Mouse (Mus musculus): Measurements from ENCODE around the gene Mxi1. TPM values are rescaled to one million over a fixed set of nuclear protein-coding genes. Genes with fewer than 3 reads are reported as not detected.
A peak's percentile ranks its signal among the peaks of the same experiment; 100 is the strongest.

Gene Mxi1
- total RNA-seq, 4 experiments from 2014 or later, result 48.9 to 53.6 (median 51.5) TPM

GRCm38 (mm10) chr19:53299829-53300181 lies 10.5 kb upstream of the Mxi1 start:
- no peak for DNase-seq (ENCODE audit: low spot score in 2 of 2)

GRCm38 (mm10) chr19:53303382-53303781 lies 6.9 kb upstream of the Mxi1 start:
- no peak for DNase-seq (ENCODE audit: low spot score in 2 of 2)

- DNase-seq (ENCODE audit: low spot score in 2 of 2), result no peak
Observed at GRCm38 (mm10) chr19:53305621-53306020, 4.7 kb upstream of the Mxi1 start.

- no peak for DNase-seq (ENCODE audit: low spot score in 2 of 2)
Observed at GRCm38 (mm10) chr19:53306706-53307105, 3.6 kb upstream of the Mxi1 start.

GRCm38 (mm10) chr19:53307219-53307618 lies 3.1 kb upstream of the Mxi1 start:
- no peak for DNase-seq (ENCODE audit: low spot score in 2 of 2)

GRCm38 (mm10) chr19:53309631-53310030 lies 687 bp upstream of the Mxi1 start:
- DNase-seq (ENCODE audit: low spot score in 2 of 2), result no peak

DNA sequence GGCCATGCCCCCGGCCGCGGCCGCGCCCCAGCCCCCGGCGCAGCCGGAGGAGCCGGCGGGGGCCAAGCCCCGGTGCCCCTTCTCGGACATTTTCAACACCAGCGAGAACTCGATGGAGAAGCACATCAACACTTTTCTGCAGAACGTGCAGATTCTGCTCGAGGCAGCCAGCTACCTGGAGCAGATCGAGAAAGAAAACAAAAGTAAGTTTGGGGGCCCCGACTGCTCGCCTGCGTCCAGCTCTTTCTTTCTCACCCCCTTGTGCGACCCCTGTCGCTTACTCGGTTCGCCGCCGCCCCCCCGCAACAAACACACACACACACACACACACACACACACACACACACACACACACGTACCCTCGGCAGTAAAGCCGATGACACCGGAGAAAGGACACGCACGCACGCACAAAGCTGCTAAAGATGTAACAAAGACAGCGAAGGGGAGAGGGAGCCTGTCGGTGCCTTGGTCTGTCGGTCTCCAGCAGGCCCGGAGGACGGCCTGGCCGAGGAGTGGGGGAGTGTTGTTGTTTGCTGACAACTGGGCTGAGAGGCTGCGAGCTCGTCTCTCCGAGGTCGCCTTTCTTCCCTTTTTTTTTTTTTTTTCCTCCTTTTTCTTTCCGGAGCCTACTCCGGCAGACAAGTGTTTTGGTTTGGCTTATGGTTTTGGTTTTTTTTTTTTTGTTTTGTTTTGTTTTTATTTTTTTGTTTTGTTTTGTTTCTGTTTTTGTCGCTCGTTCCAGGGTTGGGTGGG lies 629 bp downstream of the Mxi1 start:
- peak in 1 of 2 experiments; percentile 35 for DNase-seq (ENCODE audit: low spot score in 2 of 2)

DNA sequence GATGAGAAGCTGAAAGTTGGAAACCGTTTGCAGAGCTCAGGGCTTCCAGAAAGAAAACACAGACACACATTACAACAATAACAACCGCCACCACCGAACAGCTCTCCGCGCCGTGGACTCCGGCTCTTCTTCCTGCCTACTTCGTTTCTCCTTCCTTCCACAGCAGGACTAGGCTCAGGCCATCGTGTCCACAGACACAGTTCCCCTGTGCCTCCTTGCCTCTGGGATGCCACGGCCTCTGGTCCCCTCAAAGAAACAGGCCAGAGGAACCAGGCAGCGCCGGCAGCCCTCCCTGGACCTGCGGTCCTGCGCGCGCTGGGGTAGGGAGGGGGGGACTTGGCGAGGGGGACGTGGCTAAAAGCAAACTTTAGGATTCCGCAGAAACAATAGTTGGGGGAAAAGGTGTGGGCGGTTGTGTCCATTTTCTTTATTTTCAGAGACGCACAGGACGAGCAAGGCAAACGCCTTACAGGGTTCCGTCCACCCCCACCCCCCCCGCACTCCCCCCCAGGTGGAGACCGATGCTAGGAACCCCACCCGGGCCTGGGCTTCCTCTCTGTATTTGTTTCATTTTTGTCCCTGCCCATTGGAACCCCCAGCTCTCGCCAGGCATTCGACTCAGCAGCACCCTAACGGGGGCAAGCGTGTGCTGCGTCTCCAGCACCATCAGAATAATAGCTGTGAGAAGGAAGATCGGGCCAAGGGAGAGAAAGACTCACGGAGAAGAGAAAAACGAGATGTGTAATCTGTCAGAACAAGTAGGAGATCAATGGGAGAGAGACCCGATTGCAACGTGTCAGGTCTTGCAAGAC lies 1.4 kb downstream of the Mxi1 start:
- peak in 1 of 2 experiments; percentile 28 for DNase-seq (ENCODE audit: low spot score in 2 of 2)

GRCm38 (mm10) chr19:53312336-53312871 lies 2.1 kb downstream of the Mxi1 start:
- DNase-seq (ENCODE audit: low spot score in 2 of 2), result peak; percentile 32 to 46

DNA sequence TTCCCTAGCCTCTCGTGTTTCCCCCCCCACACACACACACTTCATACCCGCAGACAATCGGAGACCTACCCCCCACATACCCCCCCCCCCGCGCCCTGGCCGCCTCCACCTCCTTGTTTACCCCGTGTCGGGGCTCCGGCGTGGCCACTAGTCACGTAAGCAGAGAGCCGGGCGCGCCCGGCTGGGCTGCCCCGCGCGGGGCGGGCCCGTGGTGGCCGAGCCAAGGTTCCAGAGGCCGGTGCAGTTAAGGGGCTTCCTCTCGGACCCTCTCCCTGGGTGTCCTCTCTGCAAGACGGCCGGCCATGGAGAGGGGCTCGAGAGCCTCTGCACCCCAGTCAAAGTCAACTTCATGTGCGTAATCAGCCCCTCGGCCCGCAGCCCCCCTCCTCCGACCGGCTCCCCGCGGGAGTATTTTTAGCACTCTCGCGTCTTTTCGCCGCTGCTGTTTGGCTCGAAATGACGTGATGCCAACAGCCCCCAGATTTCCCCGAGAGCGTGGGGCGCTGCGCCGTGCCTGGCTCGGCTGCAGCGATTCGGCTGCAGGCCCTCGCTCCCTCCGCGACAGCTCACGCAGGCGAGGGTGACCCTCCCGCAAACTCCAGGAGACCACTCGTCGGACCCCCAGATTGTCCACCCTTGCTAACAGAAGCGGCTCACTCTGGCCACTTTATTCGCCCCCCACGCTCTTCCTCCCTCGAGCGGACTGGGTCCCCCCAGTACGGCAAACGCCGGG lies 2.8 kb downstream of the Mxi1 start:
- DNase-seq (ENCODE audit: low spot score in 2 of 2), result peak; percentile 72 to 81

DNA sequence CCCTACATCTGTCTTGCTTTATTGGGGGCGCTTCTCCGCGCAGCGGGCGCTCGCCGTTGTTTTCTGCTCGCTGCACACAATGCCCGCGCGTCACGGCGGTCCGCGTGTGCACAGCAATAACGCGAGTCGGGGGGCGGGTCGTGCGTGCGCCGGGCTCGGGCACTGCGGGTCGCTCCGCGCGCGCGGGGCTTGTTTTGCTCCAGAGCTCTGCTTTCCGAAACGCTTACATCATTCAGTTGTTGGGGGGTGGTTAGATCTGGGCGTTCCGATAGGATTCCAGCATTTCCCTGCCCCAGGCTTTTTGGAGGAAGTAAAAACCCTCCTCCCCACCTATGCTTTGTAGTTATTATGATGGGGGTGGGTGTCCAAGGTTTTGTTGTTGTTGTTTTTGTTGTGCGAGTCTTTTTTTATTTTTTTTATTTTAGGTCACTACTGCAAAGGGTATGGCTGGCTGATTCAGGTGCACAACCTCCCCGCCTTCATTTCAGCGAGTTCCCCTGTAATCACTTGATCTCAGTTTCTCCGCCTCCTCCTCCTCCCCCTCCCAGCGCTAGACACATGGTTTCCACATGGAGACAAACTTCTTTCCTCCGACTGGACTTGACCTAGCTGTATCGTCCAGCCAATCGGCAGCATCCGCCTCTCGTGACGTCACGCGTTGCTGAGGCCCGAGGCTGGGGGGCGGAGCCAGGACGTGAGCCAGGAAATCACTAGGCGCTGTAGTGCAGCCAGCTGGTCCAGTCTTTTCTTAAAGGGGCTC lies 3.5 kb downstream of the Mxi1 start:
- DNase-seq (ENCODE audit: low spot score in 2 of 2), result peak; percentile 100

- DNase-seq (ENCODE audit: low spot score in 2 of 2), result no peak
Observed at GRCm38 (mm10) chr19:53314530-53315208, 4.4 kb downstream of the Mxi1 start.

GRCm38 (mm10) chr19:53315209-53315654 lies 4.9 kb downstream of the Mxi1 start:
- DNase-seq (ENCODE audit: low spot score in 2 of 2), result no peak

GRCm38 (mm10) chr19:53316105-53316504 lies 5.8 kb downstream of the Mxi1 start:
- no peak for DNase-seq (ENCODE audit: low spot score in 2 of 2)

DNA sequence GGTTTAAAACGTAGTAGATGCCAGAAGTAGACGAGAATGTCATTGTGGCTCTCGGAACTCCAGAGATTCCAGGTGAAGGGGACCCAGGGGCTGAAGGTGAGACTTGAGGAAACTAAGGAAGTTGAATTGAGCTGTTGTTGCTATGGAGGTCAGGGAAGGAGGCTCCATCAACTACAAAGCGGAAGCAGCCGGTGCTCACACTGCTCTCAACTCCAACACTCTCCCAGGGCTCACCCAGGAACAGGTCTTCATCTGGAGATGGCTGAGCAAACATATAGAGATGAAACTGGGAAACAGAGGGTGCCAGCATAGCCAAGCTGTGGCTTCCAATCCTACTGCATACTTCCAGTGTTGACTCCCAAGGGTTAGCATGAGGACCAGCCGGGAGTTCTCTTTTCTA lies 6.6 kb downstream of the Mxi1 start:
- no peak for DNase-seq (ENCODE audit: low spot score in 2 of 2)

DNA sequence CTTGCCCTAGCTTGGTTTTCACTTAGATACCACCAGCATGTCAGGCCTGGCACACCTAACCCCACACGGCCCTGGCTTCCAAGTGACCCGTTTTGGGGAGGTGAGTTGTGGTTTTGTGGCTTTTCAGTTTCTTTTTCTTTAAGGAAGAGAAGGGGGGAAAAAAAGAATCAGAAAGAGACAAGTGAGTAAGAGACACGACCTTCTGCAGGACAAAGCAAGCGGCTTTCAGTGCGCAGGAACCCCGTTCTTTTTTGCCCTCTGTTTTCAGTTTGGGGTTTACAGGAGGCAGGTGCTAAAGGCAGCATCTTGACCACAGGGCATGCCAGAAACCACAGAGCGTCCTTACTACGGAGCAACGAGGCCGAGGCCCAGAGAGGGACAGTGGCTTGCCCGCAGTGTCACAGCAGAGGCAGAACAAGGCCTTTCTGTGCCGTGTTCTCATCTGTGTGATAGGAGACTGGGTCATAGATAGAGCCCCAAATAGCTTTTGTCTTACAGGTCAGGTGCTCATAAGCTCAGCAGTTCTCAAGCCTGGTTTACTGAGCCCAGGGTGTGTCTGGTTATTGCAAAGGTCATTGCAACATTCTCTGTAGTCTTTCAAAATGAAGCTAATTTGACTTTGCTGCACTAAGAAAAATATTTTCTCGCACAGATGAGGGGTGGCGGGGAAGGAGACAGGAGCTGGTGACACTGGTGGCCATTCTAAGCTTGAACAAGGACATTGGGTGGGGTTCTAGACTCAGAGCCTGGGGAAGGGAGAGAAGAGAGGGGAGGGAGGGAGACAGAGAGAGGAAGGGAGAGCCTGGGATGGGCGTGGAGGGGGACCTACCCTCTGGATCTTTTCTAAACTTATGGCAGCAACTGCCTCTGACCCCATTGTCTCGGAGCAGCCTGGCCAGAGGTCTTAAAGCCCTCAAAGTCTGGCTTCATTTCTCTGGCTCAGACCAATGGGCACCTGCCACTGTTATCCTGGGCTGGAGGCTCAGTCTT lies 8.1 kb downstream of the Mxi1 start:
- no peak for DNase-seq (ENCODE audit: low spot score in 2 of 2)

GRCm38 (mm10) chr19:53320264-53321110 lies 10.2 kb downstream of the Mxi1 start:
- DNase-seq (ENCODE audit: low spot score in 2 of 2), result no peak

DNA sequence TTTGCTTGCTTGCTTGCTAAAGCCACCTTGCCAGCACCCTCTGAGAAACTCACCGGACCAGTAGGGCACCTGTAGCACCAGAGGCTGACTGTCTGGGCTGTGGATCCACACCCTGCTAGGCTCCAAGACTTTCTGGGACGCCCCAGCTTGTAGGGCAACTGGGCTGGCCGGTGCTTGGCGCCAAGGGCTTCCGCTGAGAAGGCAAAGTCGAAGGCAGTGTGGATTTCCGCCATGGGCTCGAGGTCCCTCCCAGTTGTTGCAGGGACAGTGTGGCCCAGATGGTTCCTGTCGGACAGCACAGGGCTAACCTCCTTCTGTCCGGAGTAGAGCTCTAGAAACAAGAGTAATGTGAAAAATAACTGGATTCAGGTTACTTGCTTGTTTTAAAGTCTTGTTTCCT lies 11.0 kb downstream of the Mxi1 start:
- no peak for DNase-seq (ENCODE audit: low spot score in 2 of 2)

Data from gastrocnemius, adult 8-10 months (tissue).